Mouse (Mus musculus) lung, embryonic 14.5 days (tissue): Measurements from ENCODE around the gene Lnx2. TPM values are rescaled to one million over a fixed set of nuclear protein-coding genes. Genes with fewer than 3 reads are reported as not detected.

Source experiments
- ATAC-seq: fragments of 200-750 bp; cut with Nextera tagmentation; 2 replicates; pipeline ENCODE4 v1.8.0; 2017; ENCODE audit warnings: mild to moderate bottlenecking, moderate TSS enrichment, moderate library complexity; ENCODE audit not compliant: insufficient read depth
- DNase-seq: peaks from one replicate; pipeline ENCODE4 v3.0.0-alpha.2; 2015
- H3K27ac ChIP-seq: fragments of 300-500 bp; sonication (generic); 2 replicates; pipeline ENCODE4 v1.5.1; 2014; ENCODE audit warnings: low read depth, mild to moderate bottlenecking, moderate library complexity
- H3K27me3 ChIP-seq: fragments of 300-500 bp; sonication (generic); 2 replicates; pipeline ENCODE4 v1.6.1; 2014; ENCODE audit warnings: low read length, control low read depth; ENCODE audit not compliant: insufficient read depth
- H3K36me3 ChIP-seq: fragments of 300-500 bp; sonication (generic); 2 replicates; pipeline ENCODE4 v1.6.1; 2014; ENCODE audit warnings: control low read depth; ENCODE audit not compliant: insufficient read depth
- H3K4me1 ChIP-seq: fragments of 300-500 bp; sonication (generic); 2 replicates; pipeline ENCODE4 v1.6.1; 2014; ENCODE audit warnings: antibody characterized with exemption, control low read depth; ENCODE audit not compliant: insufficient read depth
- H3K4me2 ChIP-seq: fragments of 300-500 bp; sonication (generic); 2 replicates; pipeline ENCODE4 v1.6.1; 2014; ENCODE audit warnings: mild to moderate bottlenecking
- H3K4me3 ChIP-seq: fragments of 300-500 bp; sonication (generic); 2 replicates; pipeline ENCODE4 v1.5.1; 2014; ENCODE audit warnings: low read depth, low read length
- H3K9ac ChIP-seq: fragments of 300-500 bp; sonication (generic); 2 replicates; pipeline ENCODE4 v1.6.1; 2014
- H3K9me3 ChIP-seq: fragments of 300-500 bp; sonication (generic); 2 replicates; pipeline ENCODE4 v1.6.1; 2016; ENCODE audit warnings: low read depth, low read length, control low read depth
- CTCF ChIP-seq: IDR thresholded peaks from 2 replicates; pipeline ENCODE4 v1.5.1; 2016; ENCODE audit warnings: antibody characterized with exemption, low read depth
- WGBS: fragments of 180-500 bp; shearing (Covaris S2); extraction: QIAGEN DNeasy Blood & Tissue Kit; methylation state at CpG from one replicate; pipeline ENCODE4 v1.1.7; 2014; 5-methylcytosine and 5-hydroxymethylcytosine counted together
- polyA plus RNA-seq: library from polyadenylated mRNA; unstranded; fragments of >200 nt; fragmentation: Nextera tagmentation; extraction: Ambion mirVana; gene quantifications from 2 replicates; pipeline ENCODE4 v1.2.1, GENCODE M21; 2014

Lnx2 gene
- polyA plus RNA-seq, 1 experiment from 2014 or later: 19.9 TPM

GRCm38 (mm10) chr5:146968695-146969393 is 107.5 kb downstream of the Lnx2 start:
- no peak for DNase-seq
- ATAC-seq: no peak
- no peaks in the 10 kb centered on the region for H3K9me3 ChIP-seq

More at GRCm38 (mm10) chr5:146968695-146969393, 107.5 kb downstream of the Lnx2 start:
- Histone ChIP-seq H3K9ac (no peak overlapping the region), H3K27me3 (no peaks in the 10 kb centered on the region), H3K4me1 (no peaks in the 10 kb centered on the region), H3K4me2 (no peak overlapping the region), H3K4me3 (no peak overlapping the region), H3K36me3 (no peaks in the 10 kb centered on the region), H3K27ac (no peak overlapping the region)
- 71% methylated on average over 13 of the region's 13 CpGs for WGBS
- TF ChIP-seq CTCF: no peak

Other genes starting within 250 kb of the Lnx2 start
- 678 and 713 TPM in 2 replicates for gene Rpl21, start 243.7 kb downstream of the Lnx2 start, polyA plus RNA-seq
- 18.6 and 20.4 TPM in 2 replicates for gene Rasl11a, start 231.5 kb downstream of the Lnx2 start, polyA plus RNA-seq
- gene Gtf3a, start 127.9 kb downstream of the Lnx2 start, polyA plus RNA-seq: 124 and 130 TPM in 2 replicates
- 19.8 and 21.8 TPM in 2 replicates for gene Mtif3, start 112.8 kb downstream of the Lnx2 start, polyA plus RNA-seq
- gene Polr1d, start 464 bp upstream of the Lnx2 start, polyA plus RNA-seq: 123 and 127 TPM in 2 replicates
- not detected in 2 replicates for gene Gsx1, start 112.1 kb upstream of the Lnx2 start, polyA plus RNA-seq
- gene Pdx1, start 193.4 kb upstream of the Lnx2 start, polyA plus RNA-seq: not detected in 2 replicates
- not detected in 2 replicates for gene Cdx2, start 230.7 kb upstream of the Lnx2 start, polyA plus RNA-seq
- gene Urad, start 245.9 kb upstream of the Lnx2 start, polyA plus RNA-seq: not detected in 2 replicates